Mouse (Mus musculus) layer of hippocampus, adult 2 months (tissue): Measurements from ENCODE around the gene Ddx20. TPM values are rescaled to one million over a fixed set of nuclear protein-coding genes. Genes with fewer than 3 reads are reported as not detected.
A peak's percentile ranks its signal among the peaks of the same experiment; 100 is the strongest.

Experiments
- DNase-seq, 2 experiments: peaks; one replicate each; pipeline ENCODE4 v3.0.0; 2022; ENCODE audit warnings: low spot score in 2 of 2
- H3K27ac ChIP-seq: fragments of 200-600 bp; 2 replicates; pipeline ENCODE4 v1.8.1; 2022
- H3K4me3 ChIP-seq: fragments of 200-600 bp; 2 replicates; pipeline ENCODE4 v1.8.1; 2022; ENCODE audit warnings: mild to moderate bottlenecking
- CTCF ChIP-seq: fragments of 200-600 bp; conservative IDR thresholded peaks from 2 replicates; pipeline ENCODE4 v1.8.1; 2022; ENCODE audit warnings: antibody characterized with exemption, mild to moderate bottlenecking, moderate library complexity
- long read RNA-seq, 2 experiments: library from polyadenylated mRNA; stranded (forward); transcript quantifications; one replicate each; pipeline ENCODE4 v2.0.0; 2021; ENCODE audit warnings: borderline mapping rate in 2 of 2
- total RNA-seq, 2 experiments: library from RNA; stranded (reverse); gene quantifications; 2 replicates each; pipeline ENCODE4 v1.2.3; 2021

Gene Ddx20
- 10 to 100 TPM; 12.5 to 12.9 TPM for total RNA-seq
- long read RNA-seq, experiment 1, transcript Ddx20-201 (11 exons, 2,905 nt), result major isoform, 15 of 18 reads
- long read RNA-seq, experiment 1, partial matches to known transcripts, result 1 of 18 reads
- long read RNA-seq, experiment 1, other reads (novel, unspliced or antisense), result 2 of 18 reads
- long read RNA-seq, experiment 2, transcript Ddx20-201 (11 exons, 2,905 nt), result major isoform, 17 of 19 reads
- long read RNA-seq, experiment 2, partial matches to known transcripts, result 1 of 19 reads
- long read RNA-seq, experiment 2, other reads (novel, unspliced or antisense), result 1 of 19 reads

- peak; percentile 87 to 97 for DNase-seq
- Histone ChIP-seq H3K4me3 (peak within 1 kb of the TSS; percentile 78), H3K27ac (peak within 1 kb of the TSS; percentile 96)
- peak; percentile 95 for TF ChIP-seq CTCF
Observed at GRCm38 (mm10) chr3:105687324-105688060, at the start of gene Ddx20. Gene Ddx20 (minus strand): TSS chr3:105687574.

DNA sequence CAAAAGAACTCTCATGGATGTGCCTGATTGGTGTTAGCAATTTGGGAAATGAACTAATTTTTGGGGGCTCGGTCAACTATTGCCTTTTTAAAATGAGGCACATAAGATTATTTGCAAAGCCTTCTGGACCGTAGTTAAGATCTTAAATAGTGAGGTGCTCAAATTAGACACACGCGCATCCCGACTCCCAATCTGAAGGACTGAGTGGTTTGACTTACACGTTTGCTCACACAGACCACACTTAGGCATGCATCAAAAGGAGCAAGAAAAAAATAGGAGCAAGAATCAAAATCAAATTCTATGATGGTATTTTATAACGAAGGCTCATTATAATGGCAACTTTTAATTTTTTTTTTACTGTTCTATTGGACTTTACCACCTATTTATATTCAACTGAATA is 49.7 kb upstream of the Ddx20 start:
- no peak overlapping the region for H3K27ac ChIP-seq
- no peak for TF ChIP-seq CTCF
- DNase-seq, result no peak
- no peak overlapping the region for H3K4me3 ChIP-seq

DNA sequence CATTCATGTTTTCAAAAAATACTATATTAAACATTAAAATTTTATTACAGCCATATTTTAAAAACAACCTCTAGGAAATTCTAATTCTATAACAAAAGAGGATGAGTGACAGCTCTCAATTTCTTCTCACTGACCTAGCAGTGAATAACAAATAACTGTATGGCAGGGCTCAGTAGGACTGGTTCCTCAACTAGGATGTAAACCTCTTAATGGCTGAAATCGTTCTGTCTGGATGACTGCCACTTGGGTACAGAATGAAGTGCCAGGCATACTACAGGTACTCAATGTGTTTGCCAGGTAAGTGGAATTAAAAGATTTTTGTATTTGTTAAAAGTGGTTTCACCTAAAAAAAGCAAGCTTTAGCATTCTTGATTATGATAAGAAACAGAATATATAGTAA is 48.8 kb upstream of the Ddx20 start:
- no peak overlapping the region for H3K27ac ChIP-seq
- no peak overlapping the region for H3K4me3 ChIP-seq
- no peak for DNase-seq
- TF ChIP-seq CTCF, result no peak

GRCm38 (mm10) chr3:105735285-105735684 is 47.9 kb upstream of the Ddx20 start:
- Histone ChIP-seq H3K27ac (0 out of 2 replicates have a peak overlapping the region, but pooled peaks have one; percentile 16), H3K4me3 (no peak overlapping the region)
- DNase-seq, result no peak
- TF ChIP-seq CTCF, result no peak

DNA sequence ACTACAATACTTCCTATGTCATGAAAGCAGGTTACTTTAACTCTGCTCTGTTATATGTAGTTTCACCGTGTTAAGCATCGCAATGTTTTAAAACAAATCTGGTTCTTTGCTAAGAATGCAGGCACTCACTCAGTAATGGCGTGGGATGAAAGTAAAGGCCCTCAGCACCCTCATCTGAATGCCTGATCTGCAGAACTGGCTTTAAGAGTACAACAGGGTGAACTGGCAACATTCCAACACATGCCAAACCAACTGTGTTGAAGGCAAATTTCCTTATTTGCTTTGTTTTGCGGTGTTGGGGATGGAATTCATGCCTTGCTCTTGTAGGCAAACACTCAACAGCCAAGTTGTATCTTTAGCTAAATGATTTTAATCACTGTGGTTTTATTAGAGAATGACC is 46.2 kb upstream of the Ddx20 start:
- no peak overlapping the region for H3K27ac ChIP-seq
- H3K4me3 ChIP-seq, result no peak overlapping the region
- DNase-seq, result no peak
- no peak for TF ChIP-seq CTCF

- TF ChIP-seq CTCF, result peak; percentile 15
- H3K27ac ChIP-seq, result no peak overlapping the region
Observed at GRCm38 (mm10) chr3:105732360-105732759, 45.0 kb upstream of the Ddx20 start.

GRCm38 (mm10) chr3:105726037-105726436 is 38.7 kb upstream of the Ddx20 start:
- Histone ChIP-seq H3K4me3 (no peak overlapping the region), H3K27ac (no peak overlapping the region)
- DNase-seq, result peak in 1 of 2 experiments; percentile 80
- TF ChIP-seq CTCF, result peak; percentile 97

More at GRCm38 (mm10) chr3:105732360-105732759, 45.0 kb upstream of the Ddx20 start:
- no peak for DNase-seq
- H3K4me3 ChIP-seq, result no peak overlapping the region

DNA sequence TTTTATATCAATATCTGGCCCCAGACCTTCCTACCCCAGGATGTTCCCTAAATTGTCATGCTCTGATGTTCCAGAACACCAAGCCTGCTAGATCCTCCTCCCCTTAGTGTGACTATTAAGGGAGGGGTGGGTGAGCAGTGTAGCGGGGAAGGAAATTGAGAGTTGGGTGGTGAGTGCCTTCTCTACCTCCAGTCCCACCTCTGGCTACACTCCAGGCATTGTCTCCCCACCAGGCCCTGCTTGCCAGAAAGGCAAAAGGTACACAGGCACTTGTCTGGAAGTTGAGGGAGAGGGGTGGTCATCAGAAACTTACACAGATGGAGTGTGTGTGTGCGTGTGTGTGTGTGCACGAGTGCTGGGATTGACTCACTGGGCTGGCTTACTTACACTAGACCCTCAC is 35.1 kb upstream of the Ddx20 start:
- Histone ChIP-seq H3K4me3 (no peak overlapping the region), H3K27ac (no peak overlapping the region)
- TF ChIP-seq CTCF, result no peak
- DNase-seq, result no peak

DNA sequence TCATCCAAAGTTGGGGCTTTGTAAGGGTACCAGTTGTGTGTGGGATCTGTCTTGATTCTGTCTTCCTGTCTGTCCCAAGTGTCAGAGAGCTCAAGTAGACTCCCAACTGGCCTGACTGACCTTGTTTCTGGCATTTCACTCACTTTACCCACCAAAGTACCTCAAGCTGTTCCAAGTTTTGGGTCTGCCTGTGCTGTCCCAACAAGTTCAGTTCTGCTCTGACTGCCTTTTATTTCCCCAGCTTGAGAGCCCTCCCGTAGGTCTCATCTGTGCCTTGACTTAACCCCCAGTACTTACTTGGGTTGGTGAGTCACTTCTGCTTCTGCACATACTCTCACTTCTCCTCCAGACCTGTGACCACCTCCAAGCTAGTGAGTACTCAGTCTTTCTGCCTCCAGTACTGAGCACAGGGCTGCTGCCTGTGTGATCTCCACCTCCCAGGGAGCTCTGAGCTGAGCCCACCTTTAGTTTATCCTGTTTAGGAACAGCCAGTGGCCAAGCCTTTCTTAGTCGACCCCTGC is 34.4 kb upstream of the Ddx20 start:
- Histone ChIP-seq H3K4me3 (no peak overlapping the region), H3K27ac (no peak overlapping the region)
- no peak for TF ChIP-seq CTCF
- DNase-seq, result no peak

GRCm38 (mm10) chr3:105720514-105720913 is 33.1 kb upstream of the Ddx20 start:
- peak overlapping the region; percentile 18; the same call in 1 of the 2 replicates for H3K27ac ChIP-seq
- no peak for TF ChIP-seq CTCF
- no peak for DNase-seq
- H3K4me3 ChIP-seq, result no peak overlapping the region

GRCm38 (mm10) chr3:105719979-105720378 is 32.6 kb upstream of the Ddx20 start:
- TF ChIP-seq CTCF, result peak; percentile 39
- DNase-seq, result no peak
- H3K27ac ChIP-seq, result peak overlapping the region; percentile 46; the same call in 1 of the 2 replicates
- no peak overlapping the region for H3K4me3 ChIP-seq

DNA sequence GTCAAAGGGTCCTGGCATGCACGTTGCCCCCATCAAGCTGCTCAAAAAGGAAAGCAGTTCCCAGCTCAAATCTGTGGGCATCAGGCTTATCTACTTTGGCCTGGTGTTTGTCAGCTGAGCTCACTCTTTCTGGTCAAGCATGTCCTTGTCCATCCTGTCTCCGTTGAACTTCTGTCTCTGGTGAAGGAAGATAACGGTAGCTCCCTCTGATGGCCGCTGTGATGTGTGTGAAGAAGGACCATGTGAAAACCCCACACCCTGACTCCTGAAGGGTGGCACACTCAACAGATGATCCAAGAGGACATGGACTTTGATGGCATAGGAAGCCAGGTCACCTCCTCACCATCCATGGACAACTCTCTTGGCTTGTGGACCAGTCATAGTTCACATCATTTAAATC is 31.4 kb upstream of the Ddx20 start:
- peak; percentile 46 for TF ChIP-seq CTCF
- H3K4me3 ChIP-seq, result no peak overlapping the region
- no peak for DNase-seq
- H3K27ac ChIP-seq, result peak overlapping the region; percentile 19; the same call in 1 of the 2 replicates

- DNase-seq, result no peak
- Histone ChIP-seq H3K4me3 (no peak overlapping the region), H3K27ac (peak overlapping the region; percentile 19; the same call in 1 of the 2 replicates)
- TF ChIP-seq CTCF, result no peak
Observed at GRCm38 (mm10) chr3:105717856-105718555, 30.6 kb upstream of the Ddx20 start.
